Mouse (Mus musculus) Patski (cell line): Measurements from ENCODE around the gene H2-Ob. TPM values are rescaled to one million over a fixed set of nuclear protein-coding genes. Genes with fewer than 3 reads are reported as not detected.
A peak's percentile ranks its signal among the peaks of the same experiment; 100 is the strongest.

Experiments used
- ATAC-seq: fragments of 100-300 bp; one replicate; pipeline ENCODE4 v1.8.0; 2021
- CTCF ChIA-PET: fragments of 350-600 bp; sonication (Branson Sonifier 250); formaldehyde crosslinking; loops from one replicate; lab custom pipeline; 2022; ENCODE audit warnings: inconsistent platforms; lab: Charles Lee
- POLR2A ChIA-PET: fragments of 350-600 bp; sonication (Branson Sonifier 250); formaldehyde crosslinking; loops from one replicate; lab custom pipeline; 2022; ENCODE audit warnings: antibody characterized with exemption, inconsistent platforms; lab: Charles Lee
- DNase-seq: peaks from one replicate; pipeline ENCODE4 v3.0.0-alpha.2; 2011; ENCODE audit warnings: low read depth, low spot score
- H3K27me3 ChIP-seq: fragments of 371-371 bp; one replicate; pipeline ENCODE4 v1.5.1; 2021
- CTCF ChIP-seq: fragments of 100-300 bp; IDR thresholded peaks from one replicate; pipeline ENCODE4 v1.5.1; 2021
- in situ Hi-C: fragments of 300-500 bp; cut with MboI; formaldehyde crosslinking; loops from 3 replicates; pipeline ENCODE4 v1.11.1; 2018; ENCODE audit warnings: low pct_unique_long_range_greater_than_20kb, mixed read lengths
- polyA plus RNA-seq: library from polyadenylated mRNA; unstranded; gene quantifications from one replicate; pipeline ENCODE4 v1.2.3, GENCODE M21; 2021

The H2-Ob gene
- polyA plus RNA-seq, 1 experiment from 2014 or later, result not detected

- DNase-seq, result no peak
- TF ChIP-seq CTCF, result no peak
- ATAC-seq, result no peak
- CTCF ChIA-PET, result interaction anchor here (1.4 to 2.2 kb wide), 3 partner anchors 20 to 79 kb away, joined by 4 to 10 read pairs (median 5); no protein-coding TSS in a partner anchor
- in situ Hi-C loops, result no loop called here
- POLR2A ChIA-PET, result no interaction called here
- peaks cover 24% of the 10 kb centered on the region for H3K27me3 ChIP-seq
Observed at GRCm38 (mm10) chr17:34270940-34271339, 32.2 kb downstream of the H2-Ob start.

- no peak for DNase-seq
- in situ Hi-C loops, result no loop called here
- CTCF ChIA-PET, result interaction anchor here (1.5 to 2.2 kb wide), 2 partner anchors 21 to 41 kb away, joined by 4 to 10 read pairs; no protein-coding TSS in a partner anchor
- no peak for TF ChIP-seq CTCF
- POLR2A ChIA-PET, result no interaction called here
- no peak for ATAC-seq
- H3K27me3 ChIP-seq, result peaks cover 29% of the 10 kb centered on the region
Observed at GRCm38 (mm10) chr17:34272102-34272501, 33.4 kb downstream of the H2-Ob start.

GRCm38 (mm10) chr17:34280499-34281038 lies 41.9 kb downstream of the H2-Ob start:
- TF ChIP-seq CTCF, result no peak
- in situ Hi-C loops, result no loop called here
- ATAC-seq (no peak), DNase-seq (no peak)
- peaks cover 38% of the 10 kb centered on the region for H3K27me3 ChIP-seq
- CTCF ChIA-PET, result no interaction called here
- POLR2A ChIA-PET, result no interaction called here

- POLR2A ChIA-PET, result no interaction called here
- no peak for DNase-seq
- in situ Hi-C loops, result no loop called here
- H3K27me3 ChIP-seq, result peaks cover 30% of the 10 kb centered on the region
- CTCF ChIA-PET, result no interaction called here
- no peak for TF ChIP-seq CTCF
- ATAC-seq, result no peak
Observed at GRCm38 (mm10) chr17:34281836-34282235, 43.1 kb downstream of the H2-Ob start.

- TF ChIP-seq CTCF, result no peak
- in situ Hi-C loops, result no loop called here
- CTCF ChIA-PET, result no interaction called here
Observed at GRCm38 (mm10) chr17:34285371-34285770, 46.7 kb downstream of the H2-Ob start.

GRCm38 (mm10) chr17:34285848-34286247 lies 47.1 kb downstream of the H2-Ob start:
- ChIA-PET POLR2A (interaction anchor here (0.7 kb wide), 1 partner anchor 1549 kb away, joined by 6 read pairs; no protein-coding TSS in a partner anchor), CTCF (no interaction called here)
- peak; percentile 51 for TF ChIP-seq CTCF
- DNase-seq (no peak), ATAC-seq (no peak)
- in situ Hi-C loops, result no loop called here
- peaks cover 30% of the 10 kb centered on the region for H3K27me3 ChIP-seq

More at GRCm38 (mm10) chr17:34285371-34285770, 46.7 kb downstream of the H2-Ob start:
- peaks cover 27% of the 10 kb centered on the region for H3K27me3 ChIP-seq
- ATAC-seq (no peak), DNase-seq (no peak)
- POLR2A ChIA-PET, result interaction anchor here (0.7 kb wide), 1 partner anchor 1549 kb away, joined by 6 read pairs; no protein-coding TSS in a partner anchor

- TF ChIP-seq CTCF, result no peak
- POLR2A ChIA-PET, result no interaction called here
- in situ Hi-C loops, result no loop called here
- H3K27me3 ChIP-seq, result peaks cover 33% of the 10 kb centered on the region
- ATAC-seq (no peak), DNase-seq (no peak)
- CTCF ChIA-PET, result interaction anchor here (1.0 kb wide), 1 partner anchor 36 kb away, joined by 3 read pairs; no protein-coding TSS in a partner anchor
Observed at GRCm38 (mm10) chr17:34286501-34286900, 47.8 kb downstream of the H2-Ob start.

- ChIA-PET POLR2A (no interaction called here), CTCF (interaction anchor here (1.0 kb wide), 1 partner anchor 37 kb away, joined by 3 read pairs; no protein-coding TSS in a partner anchor)
- peaks cover 35% of the 10 kb centered on the region for H3K27me3 ChIP-seq
- ATAC-seq (no peak), DNase-seq (no peak)
- no peak for TF ChIP-seq CTCF
- in situ Hi-C loops, result no loop called here
Observed at GRCm38 (mm10) chr17:34286999-34287398, 48.3 kb downstream of the H2-Ob start.

- ATAC-seq, result peak; percentile 31
- TF ChIP-seq CTCF, result no peak
- POLR2A ChIA-PET, result no interaction called here
- CTCF ChIA-PET, result interaction anchor here (1.4 kb wide), 1 partner anchor 20 kb away, joined by 3 read pairs; no protein-coding TSS in a partner anchor
- peaks cover 35% of the 10 kb centered on the region for H3K27me3 ChIP-seq
- no peak for DNase-seq
- in situ Hi-C loops, result no loop called here
Observed at GRCm38 (mm10) chr17:34287648-34288047, 48.9 kb downstream of the H2-Ob start, which contains the start of gene H2-Aa. Gene H2-Aa (minus strand): TSS chr17:34287823.

- in situ Hi-C loops, result no loop called here
- no peak for DNase-seq
- POLR2A ChIA-PET, result no interaction called here
Observed at GRCm38 (mm10) chr17:34288131-34288530, 49.4 kb downstream of the H2-Ob start.

GRCm38 (mm10) chr17:34291609-34292008 lies 52.9 kb downstream of the H2-Ob start:
- peaks cover 22% of the 10 kb centered on the region for H3K27me3 ChIP-seq
- ATAC-seq (no peak), DNase-seq (no peak)
- ChIA-PET CTCF (no interaction called here), POLR2A (no interaction called here)
- in situ Hi-C loops, result no loop called here
- TF ChIP-seq CTCF, result no peak

More at GRCm38 (mm10) chr17:34288131-34288530, 49.4 kb downstream of the H2-Ob start:
- peaks cover 30% of the 10 kb centered on the region for H3K27me3 ChIP-seq
- no peak for ATAC-seq
- CTCF ChIA-PET, result interaction anchor here (1.4 kb wide), 1 partner anchor 20 kb away, joined by 3 read pairs; no protein-coding TSS in a partner anchor
- no peak for TF ChIP-seq CTCF
